Mouse (Mus musculus) heart, adult 2 months (tissue): ENCODE measurements around the gene Krr1. TPM values are rescaled to one million over a fixed set of nuclear protein-coding genes. Genes with fewer than 3 reads are reported as not detected.
A peak's percentile ranks its signal among the peaks of the same experiment; 100 is the strongest.

Source experiments
- DNase-seq, 2 experiments: peaks; one replicate each; pipeline ENCODE4 v3.0.0; 2021
- H3K27ac ChIP-seq: fragments of 200-600 bp; 2 replicates; pipeline ENCODE4 v1.8.1; 2022
- H3K27me3 ChIP-seq: fragments of 200-500 bp; 2 replicates; pipeline ENCODE4 v1.6.1; 2012; ENCODE audit warnings: mild to moderate bottlenecking, low read length, inconsistent platforms, mixed read lengths; ENCODE audit not compliant: control insufficient read depth, insufficient read depth
- H3K36me3 ChIP-seq: fragments of 200-500 bp; 2 replicates; pipeline ENCODE4 v1.6.1; 2012; ENCODE audit warnings: low read length, inconsistent platforms; ENCODE audit not compliant: control insufficient read depth, insufficient read depth
- H3K4me1 ChIP-seq: fragments of 200-500 bp; 2 replicates; pipeline ENCODE4 v1.6.1; 2011; ENCODE audit warnings: low read length; ENCODE audit not compliant: control insufficient read depth, insufficient read depth
- H3K4me3 ChIP-seq: fragments of 200-600 bp; 2 replicates; pipeline ENCODE4 v1.8.1; 2022
- H3K79me2 ChIP-seq: fragments of 200-500 bp; replicated peaks from 2 replicates; pipeline ENCODE4 v1.6.1; 2012; ENCODE audit warnings: mild to moderate bottlenecking, inconsistent platforms, low read length, moderate library complexity, mixed read lengths; ENCODE audit not compliant: control insufficient read depth, insufficient read depth
- H3K9ac ChIP-seq: fragments of 200-500 bp; 2 replicates; pipeline ENCODE4 v1.6.1; 2012; ENCODE audit warnings: low read depth, mild to moderate bottlenecking, control low read depth, inconsistent platforms, low read length, mixed read lengths
- CTCF ChIP-seq: fragments of 200-600 bp; IDR thresholded peaks from 2 replicates; pipeline ENCODE4 v1.8.1; 2022; ENCODE audit warnings: antibody characterized with exemption, mild to moderate bottlenecking, moderate library complexity
- EP300 ChIP-seq: fragments of 200-500 bp; IDR thresholded peaks from 2 replicates; pipeline ENCODE4 v1.6.1; 2011; ENCODE audit warnings: low read depth, low read length, control low read depth; ENCODE audit not compliant: insufficient read depth
- POLR2A ChIP-seq: fragments of 200-500 bp; IDR thresholded peaks from 2 replicates; pipeline ENCODE4 v1.6.1; 2011; ENCODE audit warnings: mild to moderate bottlenecking, low read depth, low read length, control low read depth; ENCODE audit not compliant: insufficient read depth
- WGBS: fragments of 180-500 bp; shearing (Covaris S2); methylation state at CpG from one replicate; pipeline ENCODE4 v1.1.7; 2018; 5-methylcytosine and 5-hydroxymethylcytosine counted together
- intact Hi-C: fragments of 180-260 bp; cut with DNase I; formaldehyde crosslinking; loops from one replicate; pipeline ENCODE4 v1.15.1; 2025
- long read RNA-seq: library from polyadenylated mRNA; stranded (forward); transcript quantifications from one replicate; pipeline ENCODE4 v2.0.0, GENCODE M21; 2021
- polyA plus RNA-seq: library from polyadenylated mRNA; depleted of rRNA; stranded (reverse); fragments of >200 nt; gene quantifications from 2 replicates; pipeline ENCODE4 v1.2.3, GENCODE M21; 2012; rRNA removed
- total RNA-seq, 2 experiments: library from RNA; stranded (reverse); gene quantifications; 2 replicates each; pipeline ENCODE4 v1.2.3; 2021

The Krr1 gene
- 10 to 100 TPM; 24.2 to 27.0 TPM for total RNA-seq
- 7.0 and 10.1 TPM in 2 replicates for polyA plus RNA-seq
- long read RNA-seq, full-length matches to known transcripts: 38 of 39 reads
- long read RNA-seq, partial matches to known transcripts: 0 of 39 reads
- long read RNA-seq, other reads (novel, unspliced or antisense): 1 of 39 reads

- Histone ChIP-seq H3K4me3 (peak within 1 kb of the TSS; percentile 75), H3K27me3 (no peaks in the 10 kb centered on the region), H3K4me1 (no peaks in the 10 kb centered on the region), H3K79me2 (no peaks in the 10 kb centered on the region; the same call in 1 of the 2 replicates), H3K9ac (peak within 1 kb of the TSS; percentile 70), H3K36me3 (peaks cover 3% of the 10 kb centered on the region), H3K27ac (peak within 1 kb of the TSS; percentile 84)
- under 1% methylated on average over 51 of the region's 51 CpGs for WGBS
- DNase-seq: peak; percentile 90 to 91
- intact Hi-C loops: loop anchor here (5.0 kb wide), 1 partner anchor 675 kb away; the partner anchor contains the start of gene Bbs10
- TF ChIP-seq POLR2A: peak; percentile 74
- peak; percentile 76; the same call in 1 of the 2 replicates for TF ChIP-seq EP300
- TF ChIP-seq CTCF: no peak
Measured at GRCm38 (mm10) chr10:111972542-111973361, at the start of gene Krr1. Gene Krr1 (plus strand): TSS chr10:111972664.

- no peak overlapping the region for H3K9ac ChIP-seq
- TF ChIP-seq EP300: no peak
- no peak for TF ChIP-seq CTCF
- no peak for TF ChIP-seq POLR2A
- 82% methylated on average over 4 of the region's 4 CpGs for WGBS
- no peak overlapping the region for H3K27ac ChIP-seq
- no peaks in the 10 kb centered on the region for H3K27me3 ChIP-seq
- DNase-seq: no peak
- no peak overlapping the region for H3K4me3 ChIP-seq
- H3K79me2 ChIP-seq: no peaks in the 10 kb centered on the region
- H3K36me3 ChIP-seq: no peaks in the 10 kb centered on the region
- intact Hi-C loops: loop anchor here (10.0 kb wide), 1 partner anchor 229 kb away; no protein-coding TSS in a partner anchor
- no peaks in the 10 kb centered on the region for H3K4me1 ChIP-seq
Measured at GRCm38 (mm10) chr10:111923503-111924135, 48.8 kb upstream of the Krr1 start.

GRCm38 (mm10) chr10:111924141-111924540 is 48.3 kb upstream of the Krr1 start:
- no peak for TF ChIP-seq CTCF
- no peak for TF ChIP-seq EP300
- no peak for TF ChIP-seq POLR2A
- WGBS: 67% methylated on average over 3 of the region's 3 CpGs
- H3K27me3 ChIP-seq: no peaks in the 10 kb centered on the region
- no peaks in the 10 kb centered on the region for H3K4me1 ChIP-seq
- H3K4me3 ChIP-seq: no peak overlapping the region
- no peak for DNase-seq
- H3K36me3 ChIP-seq: no peaks in the 10 kb centered on the region
- H3K27ac ChIP-seq: no peak overlapping the region
- intact Hi-C loops: loop anchor here (10.0 kb wide), 1 partner anchor 229 kb away; no protein-coding TSS in a partner anchor
- H3K9ac ChIP-seq: no peak overlapping the region
- H3K79me2 ChIP-seq: no peaks in the 10 kb centered on the region

GRCm38 (mm10) chr10:111924716-111925488 is 47.6 kb upstream of the Krr1 start:
- intact Hi-C loops: loop anchor here (1.0 to 10.0 kb wide), 3 partner anchors 230 to 422 kb away; no protein-coding TSS in a partner anchor
- 70% methylated on average over 12 of the region's 12 CpGs for WGBS
- no peaks in the 10 kb centered on the region for H3K79me2 ChIP-seq
- no peak overlapping the region for H3K4me3 ChIP-seq
- no peak overlapping the region for H3K9ac ChIP-seq
- DNase-seq: no peak
- TF ChIP-seq POLR2A (no peak), EP300 (no peak), CTCF (no peak)
- H3K36me3 ChIP-seq: no peaks in the 10 kb centered on the region
- H3K27ac ChIP-seq: no peak overlapping the region
- no peaks in the 10 kb centered on the region for H3K27me3 ChIP-seq
- no peaks in the 10 kb centered on the region for H3K4me1 ChIP-seq

- H3K4me1 ChIP-seq: no peaks in the 10 kb centered on the region
- no peak overlapping the region for H3K4me3 ChIP-seq
- intact Hi-C loops: loop anchor here (1.0 to 10.0 kb wide), 3 partner anchors 231 to 422 kb away; no protein-coding TSS in a partner anchor
- WGBS: 5% methylated on average over 10 of the region's 10 CpGs
- no peaks in the 10 kb centered on the region for H3K79me2 ChIP-seq
- H3K27me3 ChIP-seq: no peaks in the 10 kb centered on the region
- no peak overlapping the region for H3K9ac ChIP-seq
- H3K36me3 ChIP-seq: no peaks in the 10 kb centered on the region
- no peak overlapping the region for H3K27ac ChIP-seq
- DNase-seq: peak; percentile 81 to 88
- no peak for TF ChIP-seq EP300
- peak; percentile 87 for TF ChIP-seq CTCF
Measured at GRCm38 (mm10) chr10:111925489-111925860, 47.0 kb upstream of the Krr1 start.
